Mouse (Mus musculus) olfactory bulb, adult 2 months (tissue): ENCODE data around the gene Zfp639. TPM values are rescaled to one million over a fixed set of nuclear protein-coding genes. Genes with fewer than 3 reads are reported as not detected.

Experiments
- H3K27ac ChIP-seq: fragments of 200-500 bp; 2 replicates; pipeline ENCODE4 v1.5.1; 2012; ENCODE audit warnings: low read depth, low read length; ENCODE audit not compliant: insufficient read depth
- H3K4me1 ChIP-seq: fragments of 200-500 bp; 2 replicates; pipeline ENCODE4 v1.6.1; 2012; ENCODE audit warnings: low read length; ENCODE audit not compliant: control insufficient read depth, insufficient read depth
- H3K4me3 ChIP-seq: fragments of 200-500 bp; 2 replicates; pipeline ENCODE4 v1.5.1; 2012; ENCODE audit warnings: mild to moderate bottlenecking, low read depth, low read length, moderate library complexity; ENCODE audit not compliant: insufficient read depth
- CTCF ChIP-seq: fragments of 200-500 bp; IDR thresholded peaks from 2 replicates; pipeline ENCODE4 v1.5.1; 2012; ENCODE audit warnings: low read depth, mild to moderate bottlenecking, low read length, moderate library complexity; ENCODE audit not compliant: insufficient read depth
- POLR2A ChIP-seq: fragments of 200-500 bp; IDR thresholded peaks from 2 replicates; pipeline ENCODE4 v1.6.1; 2012; ENCODE audit warnings: mild to moderate bottlenecking, low read depth, low read length, moderate library complexity; ENCODE audit not compliant: insufficient read depth
- WGBS: fragments of 180-500 bp; shearing (Covaris S2); methylation state at CpG from one replicate; pipeline ENCODE4 v1.1.7; 2018; 5-methylcytosine and 5-hydroxymethylcytosine counted together
- polyA plus RNA-seq: library from polyadenylated mRNA; stranded (reverse); fragments of >200 nt; gene quantifications from 2 replicates; pipeline ENCODE4 v1.2.4, GENCODE M21; 2012; ENCODE audit warnings: low replicate concordance; ENCODE audit not compliant: missing spikeins, insufficient read depth, insufficient read length

Zfp639 gene
- polyA plus RNA-seq, 1 experiment = not detected

DNA sequence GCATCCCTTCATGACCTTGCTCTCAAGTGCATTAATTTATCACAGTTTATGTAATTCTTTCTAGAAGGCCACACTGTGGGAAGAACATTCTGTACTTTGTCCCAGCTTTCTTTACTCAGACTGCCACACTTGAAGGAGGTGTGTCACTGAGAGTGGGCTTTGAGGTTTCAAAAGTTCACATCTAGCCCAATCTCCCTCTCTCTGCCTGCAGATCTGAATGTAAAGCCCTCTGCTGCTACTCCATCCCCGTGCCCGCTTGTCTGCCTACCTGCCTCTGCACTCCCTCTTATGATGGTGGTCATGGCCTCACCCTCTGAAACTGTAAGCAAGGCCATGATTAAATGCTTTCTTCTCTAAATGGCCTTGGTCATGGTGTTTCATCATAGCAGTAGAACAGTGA is 9.7 kb upstream of the Zfp639 start:
- Histone ChIP-seq H3K27ac (no peak overlapping the region), H3K4me1 (peaks cover 3% of the 10 kb centered on the region; the same call in 1 of the 2 replicates), H3K4me3 (no peak overlapping the region)
- TF ChIP-seq POLR2A (no peak), CTCF (no peak)
- 96% methylated on average over 2 of the region's 2 CpGs for WGBS

DNA sequence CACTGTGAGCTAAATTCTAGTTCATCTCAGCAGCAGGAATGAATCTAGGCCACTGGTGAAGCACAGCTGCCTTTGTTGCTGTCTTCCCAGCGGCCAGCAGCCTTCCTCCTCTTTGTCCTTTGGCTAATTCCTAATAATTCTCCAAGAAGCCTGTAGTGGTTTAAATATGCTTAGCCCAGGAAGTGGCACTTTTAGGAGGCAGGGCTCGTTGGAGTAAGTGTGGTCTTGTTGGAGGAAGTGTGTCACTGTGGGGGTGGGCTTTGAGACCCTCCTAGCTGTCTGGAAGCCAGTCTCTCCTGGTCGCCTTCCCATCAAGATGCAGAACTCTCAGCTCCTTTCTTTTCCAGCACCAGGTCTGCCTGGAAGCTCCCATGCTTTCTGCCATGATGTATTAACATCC is 4.2 kb upstream of the Zfp639 start:
- Histone ChIP-seq H3K4me3 (no peak overlapping the region), H3K4me1 (peaks cover 9% of the 10 kb centered on the region), H3K27ac (no peak overlapping the region)
- TF ChIP-seq CTCF (no peak), POLR2A (no peak)
- WGBS = 83% methylated on average over 3 of the region's 3 CpGs

DNA sequence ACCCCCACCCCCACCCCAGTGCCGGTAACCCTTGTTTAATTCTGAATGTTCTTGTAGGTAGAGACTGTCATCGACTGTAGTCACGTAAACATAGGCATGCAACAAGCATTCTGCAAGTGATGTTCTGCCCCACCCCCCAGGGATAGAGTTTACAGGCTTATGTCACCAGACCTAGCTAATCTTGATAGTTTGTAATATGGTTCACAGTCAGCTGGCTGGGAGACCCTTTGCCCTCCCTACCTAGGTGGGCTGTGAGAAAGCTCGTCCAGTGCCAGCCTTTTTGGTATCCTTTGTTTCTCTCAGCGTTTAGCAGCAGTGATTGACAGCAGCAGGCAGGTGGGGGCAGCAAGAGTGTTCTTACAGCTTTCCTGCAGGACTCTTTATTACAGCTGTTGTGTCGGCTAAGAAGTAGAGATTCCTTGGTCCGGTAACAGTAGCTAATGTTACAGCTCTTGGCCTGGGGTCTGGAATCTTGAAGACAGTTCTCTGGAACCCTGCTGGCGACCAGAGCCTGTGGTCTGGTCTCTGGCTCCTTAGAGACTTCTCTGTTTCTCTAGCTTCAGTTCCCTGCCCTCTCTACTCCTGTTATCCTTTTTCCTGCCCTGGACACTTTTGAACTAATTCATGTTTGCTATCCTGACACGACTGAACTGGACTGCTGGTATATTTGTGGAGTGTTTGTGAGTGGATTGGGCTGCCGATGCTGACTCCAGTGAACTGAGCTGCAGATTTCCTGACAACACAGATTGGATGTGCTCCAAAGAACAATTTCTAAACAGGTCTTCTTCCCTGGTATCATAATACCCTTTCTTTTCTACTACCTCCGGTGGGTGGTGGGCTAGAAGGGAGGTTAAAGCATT is 3.5 kb upstream of the Zfp639 start:
- H3K4me3 ChIP-seq = no peak overlapping the region
- WGBS = 74% methylated on average over 11 of the region's 11 CpGs
- peaks cover 9% of the 10 kb centered on the region for H3K4me1 ChIP-seq
- TF ChIP-seq POLR2A (no peak), CTCF (no peak)
- no peak overlapping the region for H3K27ac ChIP-seq

DNA sequence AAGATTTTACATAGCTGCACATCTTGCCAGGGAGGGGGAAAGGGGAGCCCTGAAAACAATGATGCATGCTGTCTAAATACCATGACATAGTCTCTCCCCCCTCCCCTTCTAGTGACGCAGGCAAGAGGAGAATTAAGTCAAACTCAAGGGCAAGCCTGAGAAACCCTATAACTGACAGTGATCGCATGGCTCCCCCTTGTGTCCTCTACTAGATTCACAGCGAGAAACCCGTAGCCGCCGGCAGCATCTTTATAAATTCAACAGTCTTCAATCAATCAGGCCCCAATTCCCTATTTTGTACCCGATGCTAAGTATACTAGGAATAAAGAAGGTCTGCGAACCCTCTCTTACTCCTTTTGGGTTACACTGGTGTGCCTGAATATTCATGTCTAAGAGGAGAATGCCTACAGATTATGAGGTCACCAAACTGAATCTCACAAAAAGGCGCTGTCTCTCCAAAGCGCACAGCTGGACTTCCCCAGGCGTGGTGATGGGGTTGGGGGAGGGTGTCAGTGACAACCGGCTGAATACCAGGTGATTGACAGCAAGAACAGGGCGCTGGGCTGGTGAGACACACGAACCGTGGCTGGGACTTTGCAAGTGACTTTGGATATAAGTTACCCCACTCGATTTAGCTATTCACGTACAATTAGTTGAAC is 1.3 kb upstream of the Zfp639 start:
- Histone ChIP-seq H3K4me1 (peaks cover 12% of the 10 kb centered on the region), H3K27ac (no peak overlapping the region), H3K4me3 (no peak overlapping the region)
- WGBS = 2% methylated on average over 17 of the region's 17 CpGs
- TF ChIP-seq CTCF (no peak), POLR2A (no peak)

DNA sequence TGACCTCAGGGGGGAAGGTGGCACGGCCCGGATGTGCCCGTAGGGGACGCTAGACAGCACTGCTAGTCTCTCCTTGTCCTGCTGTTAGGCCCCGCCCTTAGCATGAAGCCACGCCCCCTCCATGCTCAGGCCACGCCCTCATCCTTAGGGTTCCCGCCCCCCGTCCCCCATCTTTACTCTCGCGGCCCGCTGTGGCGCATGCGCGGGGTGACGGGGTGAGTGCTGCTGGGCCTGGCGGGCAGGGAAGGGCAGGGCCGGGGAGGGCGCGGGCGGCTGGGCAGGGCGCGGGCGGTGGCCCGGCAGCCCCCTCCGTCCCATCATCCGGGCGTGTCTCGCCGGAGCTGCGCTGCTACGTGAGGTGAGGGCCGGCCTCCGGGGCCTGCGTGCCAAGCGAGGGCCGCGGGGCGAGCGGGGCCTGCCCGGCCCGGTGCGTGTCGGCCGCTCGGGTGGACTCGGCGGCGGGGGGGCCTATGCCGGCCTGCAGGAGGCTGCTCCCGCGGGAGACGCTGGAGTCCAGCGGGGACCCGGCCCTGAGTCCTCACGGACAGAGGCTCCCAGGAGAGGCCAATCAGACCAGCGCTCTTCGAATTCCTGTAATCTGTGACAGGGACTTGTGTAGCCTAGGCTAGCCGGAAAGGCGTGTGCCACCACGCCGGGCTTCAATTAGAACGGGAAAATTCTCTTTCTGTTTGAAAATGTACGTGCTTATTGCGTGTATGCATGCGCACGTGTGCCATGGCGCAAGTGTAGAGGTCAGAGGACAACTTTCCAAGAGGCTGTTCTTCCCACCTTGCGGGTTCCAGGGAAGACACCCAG is 524 bp downstream of the Zfp639 start:
- TF ChIP-seq POLR2A (peak; percentile 73), CTCF (peak; percentile 63; the same call in 1 of the 2 replicates)
- Histone ChIP-seq H3K27ac (peak overlapping the region; percentile 59), H3K4me3 (peak overlapping the region; percentile 89), H3K4me1 (peaks cover 12% of the 10 kb centered on the region)
- WGBS = under 1% methylated on average over 69 of the region's 69 CpGs

DNA sequence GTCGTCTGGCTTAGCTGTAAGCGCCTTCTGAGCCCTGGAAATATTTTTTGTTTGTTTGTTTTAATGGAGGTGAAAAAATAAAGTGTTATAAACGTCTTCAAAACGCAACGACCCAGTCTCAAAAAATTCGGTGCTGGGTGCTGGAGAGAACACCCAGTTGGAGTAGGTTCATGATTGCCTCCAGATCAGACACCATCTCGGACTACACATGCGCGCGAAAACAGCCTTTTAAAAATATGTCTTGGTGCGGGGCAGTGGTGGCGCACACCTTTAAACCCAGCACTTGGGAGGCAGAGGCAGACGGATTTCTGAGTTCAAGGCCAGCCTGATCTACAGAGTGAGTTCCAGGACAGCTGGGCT is 1.1 kb downstream of the Zfp639 start:
- peak overlapping the region; percentile 89 for H3K4me3 ChIP-seq
- peaks cover 12% of the 10 kb centered on the region for H3K4me1 ChIP-seq
- TF ChIP-seq POLR2A = no peak
- WGBS = 2% methylated on average over 13 of the region's 13 CpGs
- no peak overlapping the region for H3K27ac ChIP-seq

DNA sequence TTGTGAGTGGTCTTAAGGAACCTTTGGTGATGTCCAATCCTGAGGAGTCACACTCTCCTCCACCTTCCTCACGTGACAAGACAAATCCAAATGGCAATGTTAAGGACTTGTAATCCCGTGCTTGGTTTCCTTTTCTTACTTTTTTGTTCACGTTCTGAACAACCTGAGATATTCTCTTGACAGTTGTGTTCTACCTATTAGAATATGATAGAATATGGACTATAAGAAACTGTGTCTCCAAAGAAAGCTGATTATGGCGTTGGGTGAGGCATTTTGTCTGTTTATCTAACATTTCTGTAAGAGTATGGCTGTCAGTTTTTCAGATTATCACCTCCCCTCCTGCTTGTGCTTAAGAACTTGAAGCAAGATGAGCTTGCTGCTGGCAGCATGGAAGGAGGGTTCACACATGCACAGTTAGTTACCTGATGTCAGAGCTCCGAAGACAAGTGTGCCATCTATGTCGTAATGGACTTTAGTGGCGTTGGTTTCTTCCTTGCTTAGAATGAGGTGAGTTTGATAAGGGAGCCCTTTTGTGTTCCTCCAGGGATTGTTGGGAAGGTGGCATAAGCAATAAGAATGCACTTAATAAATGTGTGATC is 2.7 kb downstream of the Zfp639 start:
- H3K4me1 ChIP-seq = peaks cover 12% of the 10 kb centered on the region
- WGBS = 85% methylated on average over 7 of the region's 7 CpGs
- no peak overlapping the region for H3K4me3 ChIP-seq
- TF ChIP-seq CTCF (no peak), POLR2A (no peak)
- H3K27ac ChIP-seq = no peak overlapping the region

DNA sequence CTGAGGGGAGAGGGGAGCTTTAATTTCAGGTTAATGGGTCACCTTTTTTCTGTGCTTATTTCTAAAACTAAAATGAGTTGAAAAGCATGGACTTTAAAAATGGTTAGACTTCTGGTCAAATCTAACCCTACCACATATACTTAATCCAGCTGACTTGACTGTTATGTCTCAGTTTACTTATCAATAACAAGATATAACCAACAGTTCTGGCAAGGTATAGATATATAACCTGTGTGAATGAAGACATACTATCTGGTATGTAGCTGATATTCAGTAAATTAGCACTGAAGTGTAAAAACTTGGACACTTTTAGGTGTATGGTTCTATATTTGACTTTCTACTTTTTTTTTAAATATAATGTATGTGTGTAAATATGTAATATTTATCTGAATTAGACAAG is 3.5 kb downstream of the Zfp639 start:
- no peak for TF ChIP-seq POLR2A
- no peak for TF ChIP-seq CTCF

More for the DNA sequence above, 3.5 kb downstream of the Zfp639 start:
- Histone ChIP-seq H3K4me3 (no peak overlapping the region), H3K27ac (no peak overlapping the region), H3K4me1 (peaks cover 12% of the 10 kb centered on the region)
